Mouse (Mus musculus) thymus, adult 2 months (tissue): ENCODE measurements around the gene Rnf34.

Experiments used
- CTCF ChIP-seq: fragments of 200-500 bp; IDR thresholded peaks from 2 replicates; pipeline ENCODE4 v1.5.1; 2012; ENCODE audit warnings: mild to moderate bottlenecking, control low read depth, low read length, moderate library complexity, borderline replicate concordance; ENCODE audit not compliant: control insufficient read depth, poor library complexity, insufficient read depth; ENCODE audit errors: extremely low read depth
- POLR2A ChIP-seq: fragments of 200-500 bp; IDR thresholded peaks from 2 replicates; pipeline ENCODE4 v1.6.1; 2012; ENCODE audit warnings: mild to moderate bottlenecking, low read length, control low read depth, moderate library complexity; ENCODE audit not compliant: control insufficient read depth, poor library complexity, insufficient read depth; ENCODE audit errors: extremely low read depth

DNA sequence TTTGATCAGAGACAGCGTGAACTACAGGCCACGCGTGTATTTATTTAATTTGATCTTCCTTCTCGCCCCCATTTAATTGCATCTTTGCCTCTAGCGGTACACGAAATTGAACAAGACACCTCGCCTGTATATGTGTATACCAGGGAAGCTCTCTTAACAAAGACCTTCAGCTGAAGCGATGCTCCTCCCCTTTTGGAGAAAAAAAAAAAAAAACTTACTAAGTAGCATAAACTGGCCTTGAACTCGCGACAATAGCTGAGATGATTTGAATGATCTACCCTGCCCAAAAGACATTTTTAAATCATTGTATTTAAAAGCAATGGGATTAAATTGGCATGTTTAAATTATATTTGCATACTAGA, 28.3 kb upstream of the Rnf34 start:
- TF ChIP-seq CTCF, result no peak
- TF ChIP-seq POLR2A, result no peak
